Mouse (Mus musculus) lung, postnatal 0 days (tissue): ENCODE results near the gene Cd47. TPM values are rescaled to one million over a fixed set of nuclear protein-coding genes. Genes with fewer than 3 reads are reported as not detected.

Source experiments
- ATAC-seq: fragments of 200-750 bp; cut with Nextera tagmentation; 2 replicates; pipeline ENCODE4 v1.8.0; 2017; ENCODE audit warnings: moderate library complexity
- DNase-seq: peaks from one replicate; pipeline ENCODE4 v3.0.0-alpha.2; 2016; ENCODE audit warnings: low spot score
- H3K27ac ChIP-seq: fragments of 300-500 bp; sonication (generic); 2 replicates; pipeline ENCODE4 v1.5.1; 2014; ENCODE audit warnings: antibody characterized with exemption, mild to moderate bottlenecking, low read length, mixed read lengths
- H3K27me3 ChIP-seq: fragments of 300-500 bp; sonication (generic); replicated peaks from 2 replicates; pipeline ENCODE4 v1.6.1; 2014; ENCODE audit warnings: low read length, mixed read lengths; ENCODE audit not compliant: insufficient read depth
- H3K36me3 ChIP-seq: fragments of 300-500 bp; sonication (generic); 2 replicates; pipeline ENCODE4 v1.6.1; 2014; ENCODE audit warnings: low read length, mixed read lengths; ENCODE audit not compliant: insufficient read depth
- H3K4me1 ChIP-seq: fragments of 300-500 bp; sonication (generic); 2 replicates; pipeline ENCODE4 v1.6.1; 2014; ENCODE audit warnings: antibody characterized with exemption, low read depth, low read length, mixed read lengths; ENCODE audit not compliant: insufficient read depth
- H3K4me2 ChIP-seq: fragments of 300-500 bp; sonication (generic); replicated peaks from 2 replicates; pipeline ENCODE4 v1.6.1; 2014; ENCODE audit warnings: low read depth, mild to moderate bottlenecking, low read length, moderate library complexity, mixed read lengths
- H3K4me3 ChIP-seq: fragments of 300-500 bp; sonication (generic); 2 replicates; pipeline ENCODE4 v1.5.1; 2014; ENCODE audit warnings: low read depth, low read length
- H3K9ac ChIP-seq: fragments of 300-500 bp; sonication (generic); replicated peaks from 2 replicates; pipeline ENCODE4 v1.6.1; 2014; ENCODE audit warnings: low read depth, mild to moderate bottlenecking
- H3K9me3 ChIP-seq: fragments of 300-500 bp; sonication (generic); 2 replicates; pipeline ENCODE4 v1.6.1; 2016; ENCODE audit warnings: low read length, mixed read lengths
- CTCF ChIP-seq: IDR thresholded peaks from 2 replicates; pipeline ENCODE4 v1.5.1; 2016; ENCODE audit warnings: antibody characterized with exemption, mild to moderate bottlenecking
- EP300 ChIP-seq: IDR thresholded peaks from 2 replicates; pipeline ENCODE4 v1.6.1; 2016; ENCODE audit warnings: antibody characterized with exemption, mild to moderate bottlenecking, control low read depth
- WGBS: fragments of 180-500 bp; shearing (Covaris S2); extraction: QIAGEN DNeasy Blood & Tissue Kit; methylation state at CpG from one replicate; pipeline ENCODE4 v1.1.7; 2014; 5-methylcytosine and 5-hydroxymethylcytosine counted together
- polyA plus RNA-seq: library from polyadenylated mRNA; unstranded; fragments of >200 nt; fragmentation: Nextera tagmentation; extraction: Ambion mirVana; gene quantifications from 2 replicates; pipeline ENCODE4 v1.2.1, GENCODE M21; 2015

Cd47 gene
- polyA plus RNA-seq, 1 experiment from 2014 or later: 219 TPM

DNA sequence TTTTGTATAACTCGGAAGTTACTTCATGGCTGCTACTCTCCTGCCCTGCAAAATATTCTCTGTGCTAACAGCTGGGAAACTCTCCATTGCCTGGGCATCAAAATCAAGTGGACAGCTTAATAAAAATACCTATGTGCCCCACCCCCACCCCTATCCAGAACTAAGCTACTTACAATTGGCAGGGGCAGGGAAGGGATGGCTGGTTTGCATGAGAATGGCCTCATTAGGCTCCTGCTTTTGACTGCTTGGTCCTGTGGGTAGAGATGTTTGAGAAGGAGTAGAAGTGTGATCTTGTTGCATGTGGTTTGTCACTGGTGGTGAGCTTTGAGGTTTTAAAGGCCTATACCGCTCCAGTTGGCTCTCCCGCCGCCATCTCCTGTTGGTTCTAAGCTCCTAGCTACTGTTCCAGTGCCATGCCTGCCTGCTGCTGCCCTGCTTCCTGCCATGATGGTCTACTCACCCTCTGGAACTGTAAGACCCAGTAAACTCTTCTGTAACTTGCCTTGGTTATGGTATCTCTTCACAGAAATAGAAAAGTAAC lies 31.8 kb upstream of the Cd47 start:
- Histone ChIP-seq H3K4me1 (no peaks in the 10 kb centered on the region), H3K4me3 (no peak overlapping the region), H3K4me2 (no peak overlapping the region), H3K27me3 (no peaks in the 10 kb centered on the region), H3K36me3 (no peaks in the 10 kb centered on the region; the same call in 1 of the 2 replicates), H3K9ac (no peak overlapping the region), H3K27ac (no peak overlapping the region), H3K9me3 (no peaks in the 10 kb centered on the region)
- 94% methylated on average over 4 of the region's 4 CpGs for WGBS
- TF ChIP-seq CTCF: no peak
- TF ChIP-seq EP300: no peak
- ATAC-seq: no peak
- no peak for DNase-seq

DNA sequence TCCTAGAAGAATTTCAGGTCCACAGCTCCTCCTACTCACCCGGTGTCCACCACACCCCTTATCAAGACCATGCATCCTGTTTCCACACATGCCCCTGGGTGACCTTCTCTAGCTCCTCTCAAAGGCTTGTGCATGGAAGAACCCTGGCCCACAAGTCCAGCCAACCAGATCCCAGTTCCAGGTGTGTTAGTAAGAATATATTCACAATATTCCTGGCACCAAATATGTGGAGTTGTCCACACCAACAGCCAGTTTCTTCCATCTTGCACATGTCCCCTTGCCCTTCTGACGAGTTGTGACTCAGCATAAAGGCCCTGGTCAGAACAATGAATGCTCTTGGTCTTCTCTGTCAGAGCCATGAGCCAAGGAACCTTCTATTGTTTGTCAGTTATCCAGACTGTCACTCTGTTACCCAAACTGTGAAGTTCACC lies 30.5 kb upstream of the Cd47 start:
- H3K4me3 ChIP-seq: no peak overlapping the region
- DNase-seq: peak; percentile 28
- H3K4me1 ChIP-seq: no peaks in the 10 kb centered on the region
- H3K27me3 ChIP-seq: no peaks in the 10 kb centered on the region
- WGBS: 67% methylated on average over 2 of the region's 2 CpGs
- H3K27ac ChIP-seq: 0 out of 2 replicates have a peak overlapping the region, but pooled peaks have one; percentile 10
- no peaks in the 10 kb centered on the region for H3K9me3 ChIP-seq
- no peak overlapping the region for H3K4me2 ChIP-seq
- no peaks in the 10 kb centered on the region for H3K36me3 ChIP-seq
- ATAC-seq: peak; percentile 48; the same call in 1 of the 2 replicates
- no peak overlapping the region for H3K9ac ChIP-seq
- TF ChIP-seq EP300 (no peak), CTCF (no peak)

DNA sequence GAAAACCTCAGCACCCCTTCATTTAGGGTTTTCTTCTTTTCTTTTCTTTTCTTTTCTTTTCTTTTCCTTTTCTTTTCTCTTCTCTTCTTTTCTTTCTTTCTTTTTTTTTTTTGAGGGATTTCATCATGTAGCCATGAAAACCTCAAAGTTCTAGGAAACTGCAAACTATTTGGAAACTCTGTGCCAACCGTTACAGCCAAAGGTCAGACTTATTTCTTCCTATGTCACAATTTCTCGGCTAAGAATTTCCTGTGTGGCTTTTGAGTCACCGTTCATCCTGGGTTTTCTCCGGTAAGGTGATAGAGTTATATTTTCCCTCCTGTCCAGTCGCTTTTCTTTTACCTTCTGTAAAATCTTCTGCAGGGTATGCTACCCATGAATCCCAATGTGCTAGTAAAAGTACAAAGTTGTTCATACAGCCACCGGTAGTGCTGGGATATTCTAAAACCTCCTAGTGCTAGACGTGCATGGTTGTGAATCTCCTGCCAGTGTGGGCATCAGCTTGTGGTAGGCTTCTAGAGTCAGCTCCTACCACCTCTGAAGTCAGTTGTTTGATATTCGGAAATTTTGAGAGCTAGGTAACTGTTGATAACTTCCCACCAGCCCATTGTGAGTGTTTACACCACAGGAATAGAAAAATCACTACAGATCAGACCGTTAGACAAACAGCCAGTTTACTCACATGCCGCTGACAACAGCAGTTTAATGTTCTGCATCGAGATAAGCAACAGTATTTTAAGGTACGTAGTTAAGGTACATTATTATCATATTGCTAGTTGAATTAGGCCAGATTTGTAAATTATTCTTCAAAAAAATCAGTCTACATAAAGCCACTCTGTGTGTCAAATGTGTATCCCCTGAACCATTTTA lies 29.8 kb upstream of the Cd47 start:
- ATAC-seq: no peak
- H3K9me3 ChIP-seq: no peaks in the 10 kb centered on the region

DNA sequence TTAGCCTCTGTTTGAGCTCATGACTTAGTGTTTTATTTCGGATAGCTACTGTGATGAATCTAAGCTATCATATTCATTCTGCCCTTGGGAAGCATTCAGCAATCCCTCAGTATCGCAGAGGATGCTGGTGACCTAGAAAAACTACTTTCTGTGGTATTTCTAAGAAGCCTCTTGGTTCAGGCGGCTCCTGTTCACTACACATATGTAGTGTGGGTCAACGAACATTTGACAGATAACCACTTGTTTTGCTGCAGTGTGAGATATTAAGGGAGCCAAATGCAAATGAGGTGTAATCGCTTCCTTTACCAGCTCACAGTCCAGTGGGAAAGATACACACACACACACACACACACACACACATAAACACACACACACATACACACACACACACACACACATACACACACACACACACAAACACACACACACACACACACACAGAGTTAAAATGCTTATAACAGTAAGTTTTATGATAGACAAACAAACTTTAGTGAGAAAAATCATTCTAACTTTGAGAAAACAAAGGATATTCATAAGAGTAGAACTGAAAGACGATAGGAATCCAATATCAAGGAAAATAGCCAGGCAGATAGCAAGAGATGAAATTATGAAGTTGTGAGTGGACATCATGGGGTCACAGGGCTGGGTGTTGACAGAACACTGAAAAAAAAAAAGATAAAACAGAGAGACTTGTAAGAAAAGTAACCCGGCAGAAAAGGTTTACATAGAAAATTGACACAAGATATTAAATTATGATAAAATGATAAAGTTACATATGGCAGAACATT lies 28.5 kb upstream of the Cd47 start:
- no peak for DNase-seq
- H3K9ac ChIP-seq: no peak overlapping the region
- no peak for TF ChIP-seq EP300
- TF ChIP-seq CTCF: no peak
- no peaks in the 10 kb centered on the region for H3K9me3 ChIP-seq
- ATAC-seq: no peak
- no peak overlapping the region for H3K27ac ChIP-seq
- H3K4me1 ChIP-seq: no peaks in the 10 kb centered on the region
- H3K4me3 ChIP-seq: no peak overlapping the region
- no peaks in the 10 kb centered on the region for H3K27me3 ChIP-seq
- WGBS: 73% methylated on average over 7 of the region's 7 CpGs
- no peaks in the 10 kb centered on the region for H3K36me3 ChIP-seq
- H3K4me2 ChIP-seq: no peak overlapping the region

More for the DNA sequence above, 29.8 kb upstream of the Cd47 start:
- TF ChIP-seq CTCF (no peak), EP300 (peak; percentile 63)
- WGBS: 72% methylated on average over 12 of the region's 12 CpGs
- Histone ChIP-seq H3K36me3 (no peaks in the 10 kb centered on the region), H3K9ac (no peak overlapping the region), H3K4me1 (no peaks in the 10 kb centered on the region), H3K27me3 (no peaks in the 10 kb centered on the region), H3K27ac (0 out of 2 replicates have a peak overlapping the region, but pooled peaks have one; percentile 10), H3K4me2 (no peak overlapping the region), H3K4me3 (no peak overlapping the region)
- DNase-seq: peak; percentile 46

DNA sequence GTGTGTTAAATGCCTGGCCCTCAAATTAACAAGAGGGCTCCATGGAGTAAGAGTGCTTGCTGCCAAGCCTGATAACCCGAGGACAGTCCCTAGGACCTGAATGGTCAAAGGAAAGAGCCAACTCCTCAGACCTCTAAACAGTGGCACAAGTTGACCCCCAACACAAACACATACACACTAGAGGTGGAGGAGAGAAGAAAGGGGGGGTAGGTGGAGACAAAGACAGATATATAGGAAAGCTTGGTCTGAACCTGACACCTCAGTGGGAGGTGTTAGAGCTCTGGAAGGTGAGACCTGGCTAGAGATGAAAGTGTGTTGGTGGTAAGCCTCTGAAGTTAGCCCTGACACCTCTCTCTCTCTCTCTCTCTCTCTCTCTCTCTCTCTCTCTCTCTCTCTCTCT lies 27.8 kb upstream of the Cd47 start:
- WGBS: 6% methylated on average over 1 of the region's 1 CpGs
- Histone ChIP-seq H3K9me3 (no peaks in the 10 kb centered on the region), H3K27ac (no peak overlapping the region), H3K4me2 (no peak overlapping the region), H3K27me3 (no peaks in the 10 kb centered on the region), H3K4me1 (no peaks in the 10 kb centered on the region), H3K36me3 (no peaks in the 10 kb centered on the region), H3K4me3 (no peak overlapping the region), H3K9ac (no peak overlapping the region)
- TF ChIP-seq EP300 (no peak), CTCF (no peak)
- ATAC-seq: no peak
- no peak for DNase-seq

DNA sequence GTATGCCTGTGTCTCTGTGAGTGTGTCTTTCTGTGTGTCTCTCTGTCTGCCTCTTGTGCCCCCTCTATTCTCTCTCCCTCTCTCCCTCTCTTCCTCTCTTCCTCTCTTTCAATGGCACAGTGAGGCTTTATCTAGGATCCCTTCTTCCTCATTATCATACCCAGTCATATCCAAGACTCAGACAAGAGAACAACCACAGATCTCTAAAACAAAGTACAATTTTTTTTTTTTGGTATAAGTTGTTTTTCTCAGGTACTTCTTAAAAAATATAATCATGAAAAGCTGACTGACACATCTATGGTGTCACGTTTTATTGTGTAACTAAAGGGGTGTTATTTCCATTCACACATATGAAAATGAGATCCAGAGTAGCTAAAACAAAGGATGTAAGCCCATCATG lies 27.3 kb upstream of the Cd47 start:
- Histone ChIP-seq H3K9ac (no peak overlapping the region), H3K4me3 (no peak overlapping the region), H3K4me2 (no peak overlapping the region), H3K9me3 (no peaks in the 10 kb centered on the region), H3K27ac (no peak overlapping the region), H3K4me1 (no peaks in the 10 kb centered on the region), H3K27me3 (no peaks in the 10 kb centered on the region), H3K36me3 (no peaks in the 10 kb centered on the region)
- ATAC-seq (no peak), DNase-seq (no peak)
- WGBS: 82% methylated on average over 1 of the region's 1 CpGs
- TF ChIP-seq CTCF (no peak), EP300 (no peak)
